Mouse (Mus musculus) gastrocnemius, adult 2 months (tissue): ENCODE results near the gene Wdr95. TPM values are rescaled to one million over a fixed set of nuclear protein-coding genes. Genes with fewer than 3 reads are reported as not detected.

Experiments used
- DNase-seq: peaks from one replicate; pipeline ENCODE4 v3.0.0; 2022
- H3K27ac ChIP-seq: fragments of 200-600 bp; 2 replicates; pipeline ENCODE4 v1.8.1; 2022; ENCODE audit warnings: mild to moderate bottlenecking
- H3K4me3 ChIP-seq: fragments of 200-600 bp; 2 replicates; pipeline ENCODE4 v1.8.1; 2022; ENCODE audit warnings: mild to moderate bottlenecking, moderate library complexity
- CTCF ChIP-seq: fragments of 200-600 bp; IDR thresholded peaks from 2 replicates; pipeline ENCODE4 v1.8.1; 2022; ENCODE audit warnings: antibody characterized with exemption, mild to moderate bottlenecking, moderate library complexity
- intact Hi-C: fragments of 180-260 bp; cut with DNase I; formaldehyde crosslinking; loops from one replicate; pipeline ENCODE4 v1.15.1; 2025
- total RNA-seq, 2 experiments: library from RNA; stranded (reverse); gene quantifications; 2 replicates each; pipeline ENCODE4 v1.2.3; 2021

The Wdr95 gene
- total RNA-seq, 2 experiments from 2014 or later: 0.08 TPM; not detected in 1

DNA sequence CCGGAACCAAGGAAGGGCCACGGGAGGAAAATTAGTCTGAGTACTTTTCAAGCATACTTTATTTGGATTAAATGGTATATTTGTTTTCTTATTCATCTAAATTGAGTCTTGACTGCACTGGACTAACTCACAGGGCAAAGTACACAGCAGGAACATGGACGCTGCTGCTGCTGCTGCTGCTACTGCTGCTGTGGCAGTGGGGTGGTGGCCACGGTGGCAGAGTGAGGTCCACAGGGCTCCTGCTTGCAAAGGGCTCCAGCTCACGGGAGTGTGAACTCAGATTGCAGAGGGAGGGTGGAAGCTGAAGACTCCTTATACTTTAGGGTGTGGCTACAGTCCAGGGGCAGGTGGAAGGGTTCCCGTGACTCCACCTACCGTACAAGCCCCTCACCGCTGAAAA, 23.5 kb upstream of the Wdr95 start:
- intact Hi-C loops: no loop called here
- DNase-seq: no peak
- H3K4me3 ChIP-seq: no peak overlapping the region
- no peak for TF ChIP-seq CTCF
- H3K27ac ChIP-seq: no peak overlapping the region

- no peak for DNase-seq
- H3K4me3 ChIP-seq: no peak overlapping the region
- no peak for TF ChIP-seq CTCF
- H3K27ac ChIP-seq: no peak overlapping the region
- intact Hi-C loops: no loop called here
Measured at GRCm38 (mm10) chr5:149506033-149506432, 22.4 kb upstream of the Wdr95 start.

DNA sequence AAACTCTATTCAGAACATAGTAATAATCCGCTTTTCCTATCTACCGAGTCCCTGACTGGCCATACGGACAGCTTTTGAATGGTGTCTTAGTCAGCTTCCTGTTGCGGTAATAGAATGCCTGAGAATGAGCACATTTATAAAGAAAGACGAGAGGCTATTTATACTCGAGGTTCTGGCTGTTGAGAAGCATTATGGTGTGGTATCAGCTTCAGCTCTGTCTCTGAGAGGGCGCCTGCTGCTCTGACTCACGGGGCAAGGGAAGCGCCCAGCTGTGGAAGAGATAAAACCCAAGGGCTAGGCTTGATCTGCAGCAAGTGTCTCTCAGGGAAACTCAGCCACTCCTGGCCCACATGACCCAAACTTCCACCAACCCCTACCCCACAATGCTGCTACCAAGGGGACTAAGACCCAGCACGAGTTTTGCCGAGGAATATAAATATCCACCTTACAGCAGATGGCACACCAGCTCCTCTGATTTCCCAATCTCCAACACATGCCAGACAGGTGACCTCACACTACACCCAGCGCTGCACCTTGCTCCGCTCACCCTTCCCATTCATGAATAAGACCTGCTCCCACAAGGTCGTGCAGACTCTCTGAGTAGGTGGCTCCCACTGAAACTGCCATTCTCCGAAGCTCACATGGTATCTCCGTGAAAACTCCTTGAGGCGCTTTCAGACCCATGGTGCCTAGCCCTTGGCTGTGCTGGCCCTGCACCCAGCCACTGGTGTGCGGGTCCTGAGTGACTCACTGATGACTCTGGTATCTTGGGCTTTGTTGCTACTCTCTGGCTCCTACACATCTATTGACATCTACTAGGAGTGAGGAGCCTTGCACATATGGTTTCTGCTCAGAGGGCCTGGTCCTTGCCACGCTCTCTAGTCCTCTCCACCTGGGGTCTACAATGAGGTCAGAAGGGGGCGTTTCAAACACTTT, 20.1 kb upstream of the Wdr95 start:
- intact Hi-C loops: no loop called here
- no peak for DNase-seq
- H3K27ac ChIP-seq: no peak overlapping the region
- no peak overlapping the region for H3K4me3 ChIP-seq
- TF ChIP-seq CTCF: no peak

DNA sequence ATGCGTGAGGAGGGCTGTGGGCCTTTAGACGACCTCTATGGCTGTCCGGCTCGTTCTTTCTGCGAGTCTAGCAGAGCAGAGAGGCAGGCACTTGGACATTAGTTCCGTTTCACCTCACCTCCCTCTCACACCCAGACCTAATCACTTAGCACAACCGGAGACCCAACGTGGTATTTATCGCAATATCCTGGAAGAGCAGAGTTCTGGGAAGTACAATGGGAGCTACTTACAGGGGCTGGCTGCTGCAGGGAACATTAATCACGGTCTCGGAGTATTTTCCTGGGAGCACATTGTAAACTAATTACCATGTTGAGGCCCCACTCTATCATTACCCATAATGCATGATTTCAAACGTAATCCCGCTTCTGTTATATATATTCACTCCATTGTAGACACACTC, 18.2 kb upstream of the Wdr95 start:
- intact Hi-C loops: no loop called here
- no peak for DNase-seq
- H3K27ac ChIP-seq: no peak overlapping the region
- H3K4me3 ChIP-seq: no peak overlapping the region
- TF ChIP-seq CTCF: no peak

DNA sequence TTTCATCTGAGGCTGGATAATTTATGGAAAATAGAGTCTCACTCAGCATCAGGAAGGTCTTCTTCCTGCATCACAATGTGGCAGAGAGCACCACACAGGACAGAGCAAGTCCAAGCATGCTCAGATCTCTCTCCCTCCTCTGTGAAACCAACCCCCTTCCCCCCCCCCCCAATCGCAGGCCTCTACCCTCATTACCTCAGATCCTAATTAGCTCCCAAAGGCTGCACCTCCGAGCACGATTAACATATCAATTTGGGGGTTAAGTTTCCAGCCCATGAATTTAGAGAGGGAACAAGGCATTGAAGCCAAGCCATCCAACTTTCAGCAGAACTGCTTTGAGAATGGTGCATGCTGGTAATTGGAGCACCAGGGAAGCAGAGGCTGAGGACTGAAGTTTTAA, 15.8 kb upstream of the Wdr95 start:
- TF ChIP-seq CTCF: no peak
- no peak for DNase-seq
- Histone ChIP-seq H3K4me3 (no peak overlapping the region), H3K27ac (no peak overlapping the region)
- intact Hi-C loops: no loop called here

DNA sequence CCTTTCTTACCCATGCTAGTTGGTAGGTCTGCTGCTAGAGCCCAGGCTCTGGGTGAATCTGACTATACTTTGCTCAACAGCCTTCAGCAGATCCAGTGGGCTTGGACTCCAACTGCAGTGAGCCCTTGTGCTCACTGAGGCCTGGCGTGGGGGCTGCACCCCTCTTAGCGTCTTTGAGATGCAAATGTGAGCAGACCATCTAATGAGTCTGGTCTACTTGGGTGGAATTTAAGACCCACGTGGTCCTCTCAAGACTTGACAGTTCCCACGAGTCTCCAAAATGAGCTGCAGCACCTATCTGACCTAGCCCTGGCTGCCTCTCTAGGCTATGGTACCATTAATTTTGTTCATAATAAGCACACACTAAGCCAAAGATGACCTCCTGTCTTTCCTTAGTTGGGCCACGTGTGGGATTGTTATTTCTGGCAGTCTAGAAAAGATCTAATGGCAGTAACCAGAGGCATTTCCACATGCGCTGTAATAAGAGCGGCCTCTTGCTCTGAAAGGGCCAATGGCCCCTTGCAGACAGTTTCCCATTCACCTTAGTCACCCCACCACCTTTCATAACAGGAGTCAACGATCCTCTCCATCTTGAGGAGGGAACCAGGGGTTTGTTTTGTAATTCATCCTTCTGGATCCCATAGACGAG, 14.9 kb upstream of the Wdr95 start:
- intact Hi-C loops: no loop called here
- no peak for TF ChIP-seq CTCF
- no peak for DNase-seq
- H3K27ac ChIP-seq: 0 out of 2 replicates have a peak overlapping the region, but pooled peaks have one; percentile 28
- H3K4me3 ChIP-seq: peak overlapping the region; percentile 58

GRCm38 (mm10) chr5:149514087-149514671, 14.3 kb upstream of the Wdr95 start:
- Histone ChIP-seq H3K4me3 (peak overlapping the region; percentile 58), H3K27ac (peak overlapping the region; percentile 59)
- intact Hi-C loops: no loop called here
- DNase-seq: peak; percentile 40
- no peak for TF ChIP-seq CTCF

DNA sequence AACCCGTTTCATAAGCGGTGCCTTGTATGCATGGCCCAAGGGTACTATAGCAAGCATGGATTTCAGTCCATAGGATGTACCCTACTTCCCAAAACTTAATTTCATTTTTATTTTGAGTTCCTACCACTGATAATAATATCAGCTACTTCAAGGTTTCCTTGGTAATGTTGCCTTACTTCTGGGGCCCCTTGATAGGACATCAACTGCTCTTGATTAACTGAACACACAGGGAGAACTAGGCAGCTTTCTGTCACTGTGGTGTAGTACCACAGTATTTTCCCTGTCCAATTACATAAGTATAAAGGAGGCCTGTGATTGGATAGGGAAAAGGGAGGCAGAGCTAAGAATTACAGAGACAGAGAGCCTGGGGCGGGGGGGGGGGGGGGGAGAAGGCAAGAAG, 13.6 kb upstream of the Wdr95 start:
- H3K4me3 ChIP-seq: no peak overlapping the region
- H3K27ac ChIP-seq: no peak overlapping the region
- intact Hi-C loops: no loop called here
- no peak for DNase-seq
- TF ChIP-seq CTCF: no peak

DNA sequence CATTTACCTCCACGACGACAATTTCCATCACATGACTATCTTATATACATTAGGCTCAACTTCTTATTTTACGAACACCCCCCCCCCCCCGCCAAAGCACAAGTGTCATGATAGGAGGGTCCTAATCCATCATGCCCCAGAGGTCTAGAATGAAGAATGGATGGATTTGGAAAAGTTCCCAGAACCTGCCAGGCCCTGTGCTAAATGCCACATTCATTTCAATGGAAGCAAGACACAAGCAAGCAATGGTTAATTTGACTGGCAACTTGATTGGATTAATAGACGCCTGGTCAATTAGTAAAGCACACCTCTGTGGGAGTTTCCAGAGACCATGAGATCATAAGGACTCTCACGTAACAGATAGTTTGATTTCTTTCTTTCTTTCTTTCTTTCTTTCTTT, 11.4 kb upstream of the Wdr95 start:
- DNase-seq: no peak
- intact Hi-C loops: no loop called here
- TF ChIP-seq CTCF: no peak
- no peak overlapping the region for H3K27ac ChIP-seq
- no peak overlapping the region for H3K4me3 ChIP-seq

GRCm38 (mm10) chr5:149520806-149521205, 7.7 kb upstream of the Wdr95 start:
- no peak overlapping the region for H3K27ac ChIP-seq
- no peak for TF ChIP-seq CTCF
- no peak for DNase-seq
- no peak overlapping the region for H3K4me3 ChIP-seq
- intact Hi-C loops: no loop called here

DNA sequence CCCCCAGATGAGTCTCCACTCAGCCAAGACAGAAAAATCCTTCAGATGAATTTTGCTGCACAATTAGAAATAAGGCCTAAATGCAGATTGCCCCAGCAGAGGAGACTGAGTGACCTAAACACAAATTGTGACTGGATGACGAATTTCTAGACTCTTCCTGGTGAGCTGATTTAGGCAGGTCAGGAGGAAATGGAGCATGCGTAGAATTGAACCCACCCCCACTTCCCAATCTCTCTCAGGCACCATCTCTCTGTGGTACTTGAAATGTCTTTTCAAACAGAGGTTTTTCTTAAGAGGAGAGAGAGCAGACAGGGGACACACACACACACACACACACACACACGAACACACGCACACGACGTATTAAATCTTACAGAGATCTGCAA, 4.6 kb upstream of the Wdr95 start:
- no peak for TF ChIP-seq CTCF
- intact Hi-C loops: loop anchor here (1.0 to 2.0 kb wide), 2 partner anchors 41 to 70 kb away; no protein-coding TSS in a partner anchor
- no peak overlapping the region for H3K4me3 ChIP-seq
- peak overlapping the region; percentile 25 for H3K27ac ChIP-seq
- DNase-seq: no peak

- TF ChIP-seq CTCF: peak; percentile 98
- Histone ChIP-seq H3K4me3 (peak overlapping the region; percentile 50), H3K27ac (peak overlapping the region; percentile 25)
- DNase-seq: peak; percentile 87
- intact Hi-C loops: loop anchor here (1.0 to 2.0 kb wide), 2 partner anchors 42 to 70 kb away; no protein-coding TSS in a partner anchor
Measured at GRCm38 (mm10) chr5:149524242-149524858, 4.1 kb upstream of the Wdr95 start.
